Mouse (Mus musculus) lung, postnatal 36 days (tissue): ENCODE data around the gene Lrmda.

Experiments
- DNase-seq: peaks from one replicate; pipeline ENCODE4 v3.0.0; 2022; ENCODE audit warnings: mixed read lengths

Lrmda gene

DNA sequence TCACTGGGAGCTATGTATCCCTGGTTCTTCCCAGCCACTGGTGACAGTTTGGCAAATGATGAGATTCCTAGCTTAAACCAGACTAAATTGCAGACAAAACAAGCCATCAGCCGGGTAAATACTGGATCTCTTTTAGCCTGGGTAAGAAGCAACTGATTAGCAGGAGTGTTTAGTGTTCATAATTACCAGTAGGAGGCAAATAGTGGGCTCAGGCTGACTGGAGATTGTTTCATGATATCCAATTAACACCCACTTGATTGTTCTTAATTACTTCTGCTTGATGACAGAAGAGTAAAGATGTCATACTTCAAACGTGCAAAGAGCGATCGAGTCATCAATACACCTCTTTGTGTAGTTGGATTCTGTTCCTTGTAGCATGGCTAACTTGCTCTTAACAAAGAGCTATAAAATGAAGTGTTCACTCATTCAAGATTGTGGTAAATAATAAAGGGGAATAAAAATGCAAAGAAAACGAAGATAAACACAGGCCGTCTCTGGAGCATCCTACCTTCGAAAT is 405.6 kb downstream of the Lrmda start:
- no peak for DNase-seq

DNA sequence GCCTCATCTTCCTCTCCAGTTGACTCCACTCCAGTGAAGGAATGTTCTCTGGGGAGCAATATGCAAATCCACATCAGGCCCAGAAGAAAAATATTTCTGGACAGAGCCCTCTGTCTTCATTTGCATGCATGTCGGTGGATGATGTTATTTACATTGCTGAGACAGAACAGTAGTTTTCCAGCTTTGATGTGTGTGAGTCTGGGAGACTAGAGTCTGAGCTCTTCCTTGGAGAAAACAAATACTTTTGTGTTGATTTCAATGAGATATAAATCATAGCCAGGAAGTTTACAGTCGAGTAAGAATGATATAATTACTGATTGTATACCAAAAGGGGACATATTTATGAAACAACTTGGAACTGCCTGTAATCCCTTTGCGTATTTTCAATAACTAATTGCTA is 415.9 kb downstream of the Lrmda start:
- no peak for DNase-seq

DNA sequence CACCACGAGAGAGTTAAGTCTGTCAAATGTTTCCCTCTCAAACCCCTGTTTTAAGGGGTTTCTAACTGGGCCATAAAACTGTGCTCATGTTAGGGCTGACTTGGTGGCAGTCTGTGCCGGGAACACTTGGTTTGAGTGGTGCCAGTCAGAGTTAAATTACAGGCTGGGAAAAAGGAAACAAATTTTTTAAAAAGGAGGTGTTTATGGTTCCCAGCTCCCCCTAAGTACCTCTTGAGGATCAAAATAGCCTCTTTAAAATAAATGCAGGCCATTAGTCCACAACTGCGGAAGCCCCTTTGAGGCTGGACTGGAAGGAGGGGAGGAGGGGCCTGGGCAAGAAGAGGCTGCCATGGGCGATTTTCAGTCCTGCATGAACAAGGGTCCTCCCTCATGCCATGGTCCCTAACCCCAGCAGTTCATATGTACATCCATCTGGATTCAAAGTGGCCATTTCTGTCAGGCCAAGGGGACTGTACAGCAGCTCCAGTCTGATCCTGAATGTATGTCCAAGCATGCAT is 416.4 kb downstream of the Lrmda start:
- DNase-seq, result no peak

DNA sequence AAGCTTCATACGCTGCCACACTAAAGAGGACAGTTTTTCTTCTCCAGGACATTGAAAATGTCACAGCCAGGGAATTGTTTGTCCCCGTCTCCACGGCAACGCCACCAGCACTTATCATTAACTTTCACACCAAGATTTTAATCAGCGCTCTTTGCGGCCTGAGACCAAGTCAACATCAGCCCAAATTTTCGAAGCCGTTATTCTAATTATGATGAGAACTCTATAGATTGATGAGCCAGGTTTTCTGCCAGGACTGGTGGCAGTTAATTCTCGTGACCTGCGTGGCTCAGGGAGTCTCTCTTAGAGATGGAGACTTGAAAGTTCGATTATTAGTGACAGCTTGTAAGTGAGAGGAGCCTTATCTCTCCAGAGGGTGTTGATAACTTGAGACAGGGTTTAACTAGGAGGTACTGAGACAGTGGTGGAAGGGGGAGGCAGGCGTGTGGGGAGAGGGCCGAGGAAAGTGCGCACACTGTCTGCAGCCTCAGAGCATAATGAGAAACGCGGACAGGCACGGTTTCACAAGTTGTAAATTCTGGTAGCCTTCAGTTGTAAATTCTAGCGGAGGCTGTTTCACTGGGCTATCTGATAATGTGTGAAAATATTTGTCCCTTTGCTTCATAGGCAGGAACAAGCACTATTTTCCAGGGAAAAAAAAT is 421.0 kb downstream of the Lrmda start:
- peak; percentile 17 for DNase-seq

DNA sequence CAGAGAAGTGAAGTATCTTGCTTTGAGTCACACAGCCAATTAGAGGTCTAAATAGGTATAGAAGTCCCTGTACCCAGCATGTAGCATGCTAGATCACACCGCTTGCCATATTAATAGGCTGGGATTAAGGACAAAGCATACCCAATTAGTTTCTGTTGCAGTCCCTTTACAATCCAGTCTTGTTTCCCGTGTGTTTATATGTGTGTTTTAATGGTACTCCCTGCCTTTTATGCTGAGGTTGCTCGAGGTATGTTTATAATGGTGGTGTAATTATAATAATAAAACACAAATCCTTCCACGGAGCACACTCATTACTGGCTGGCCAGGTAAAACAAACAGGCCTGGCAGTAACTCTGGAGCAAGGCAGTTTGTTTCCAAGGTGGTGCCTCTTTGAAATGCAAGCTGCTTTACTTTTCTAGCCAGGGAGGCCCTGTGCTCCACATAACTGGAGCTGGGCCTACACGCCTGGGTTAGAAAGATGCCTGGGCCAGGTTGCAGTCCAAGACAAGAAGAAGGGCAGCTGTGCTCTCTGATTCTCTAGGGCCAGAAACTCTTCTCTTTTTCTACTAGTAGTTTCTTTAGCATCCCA is 422.4 kb downstream of the Lrmda start:
- no peak for DNase-seq

DNA sequence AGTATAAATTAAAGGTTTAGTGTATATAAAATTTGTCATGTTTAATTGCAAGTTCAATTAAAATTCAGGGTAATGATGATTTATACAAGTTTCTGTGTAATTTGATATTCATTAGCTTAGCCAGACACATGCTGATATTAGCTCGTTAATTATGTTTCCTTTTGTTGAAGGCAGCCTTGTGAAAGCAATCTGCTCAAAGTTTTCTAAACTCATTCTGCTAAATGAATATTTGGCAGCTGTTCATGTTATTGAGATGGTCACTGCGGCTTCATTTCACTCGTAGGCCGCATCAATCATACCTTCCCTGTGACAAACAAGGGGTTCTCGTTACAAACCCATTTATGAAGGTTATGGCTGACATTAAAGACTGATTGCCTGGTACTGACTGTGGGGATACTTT is 423.2 kb downstream of the Lrmda start:
- DNase-seq, result no peak

DNA sequence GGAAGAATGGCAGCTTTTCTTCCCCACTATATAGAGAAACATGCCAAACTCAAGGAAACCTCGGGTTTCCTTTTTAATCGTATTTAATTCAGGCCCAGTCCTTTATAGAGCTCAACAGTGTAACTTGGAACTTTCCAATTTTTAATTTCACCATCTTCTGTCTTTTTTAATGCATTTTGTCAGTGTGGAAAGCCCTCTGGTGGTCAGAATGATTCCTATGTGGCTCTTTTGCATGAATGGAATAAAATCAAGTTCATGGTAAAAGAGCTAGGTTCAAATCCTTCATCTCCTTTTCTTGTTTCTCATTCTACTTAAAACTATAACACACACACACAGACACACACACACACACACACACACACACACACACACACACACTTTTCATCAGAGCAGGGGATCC is 425.0 kb downstream of the Lrmda start:
- DNase-seq, result peak; percentile 27

DNA sequence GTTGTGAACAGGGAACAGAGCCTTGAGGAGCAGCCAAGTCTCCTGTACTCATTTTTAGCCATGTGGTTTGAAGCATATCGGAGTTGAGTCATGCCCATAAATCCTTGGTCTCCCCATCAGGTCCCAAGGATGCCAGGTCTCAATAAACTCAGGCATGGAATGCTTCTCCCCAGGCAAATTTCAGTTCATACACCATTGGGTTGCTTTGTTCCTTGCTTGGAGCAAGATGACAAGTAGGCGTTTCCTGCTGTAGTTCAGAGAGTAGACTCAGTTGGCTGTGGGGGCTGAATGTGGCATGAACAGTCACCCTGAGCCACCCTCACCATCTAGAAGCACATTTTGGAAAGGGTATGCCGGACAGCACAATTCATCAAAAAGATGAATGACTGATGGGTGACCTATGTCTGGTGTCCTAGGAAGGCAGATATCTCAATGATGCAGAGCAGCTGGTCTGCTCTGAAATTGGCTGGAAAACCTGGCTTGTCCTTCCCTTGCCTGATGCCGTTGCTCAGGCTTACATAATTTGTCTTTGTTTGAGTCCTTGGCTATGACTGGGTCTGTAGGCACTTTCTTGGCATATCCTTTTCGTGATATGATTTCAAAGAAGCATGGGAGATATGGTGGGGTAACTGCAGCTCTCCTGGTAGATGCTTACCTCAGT is 425.8 kb downstream of the Lrmda start:
- peak; percentile 54 for DNase-seq

DNA sequence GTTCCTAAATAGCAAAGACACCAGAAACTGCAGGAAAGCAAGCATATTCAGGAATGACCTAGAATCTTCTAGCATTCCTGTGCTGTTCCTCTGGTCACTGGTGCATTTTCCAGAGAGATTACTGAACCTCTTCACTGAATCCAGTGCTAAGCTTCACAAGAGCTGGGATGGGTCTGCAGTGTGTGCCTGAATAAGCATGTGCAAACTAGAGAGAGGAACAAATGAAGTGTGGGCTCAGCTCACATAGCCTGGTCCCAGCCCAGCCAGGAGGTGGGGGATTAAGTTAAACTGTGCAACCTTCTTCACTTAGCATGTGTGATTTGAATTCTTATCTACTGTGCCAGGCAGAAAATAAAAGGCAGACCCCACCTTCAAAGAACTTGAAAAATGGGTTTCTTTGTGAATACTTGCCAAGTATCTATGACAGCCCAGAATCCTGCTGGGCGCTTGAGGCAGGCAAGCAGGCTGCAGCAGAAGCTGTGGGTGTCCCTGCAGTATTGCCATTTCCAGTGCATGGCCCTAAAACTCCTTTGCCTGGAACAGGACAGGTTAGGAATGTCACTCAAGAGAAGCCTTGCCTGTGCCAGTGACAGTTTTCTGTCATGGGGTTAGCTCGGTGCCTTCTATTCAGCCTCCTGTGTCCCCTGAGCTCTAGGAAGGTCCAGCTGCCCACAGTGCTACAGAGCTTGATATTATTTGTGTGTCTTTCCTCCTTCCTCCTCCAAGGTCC is 426.5 kb downstream of the Lrmda start:
- DNase-seq, result no peak

DNA sequence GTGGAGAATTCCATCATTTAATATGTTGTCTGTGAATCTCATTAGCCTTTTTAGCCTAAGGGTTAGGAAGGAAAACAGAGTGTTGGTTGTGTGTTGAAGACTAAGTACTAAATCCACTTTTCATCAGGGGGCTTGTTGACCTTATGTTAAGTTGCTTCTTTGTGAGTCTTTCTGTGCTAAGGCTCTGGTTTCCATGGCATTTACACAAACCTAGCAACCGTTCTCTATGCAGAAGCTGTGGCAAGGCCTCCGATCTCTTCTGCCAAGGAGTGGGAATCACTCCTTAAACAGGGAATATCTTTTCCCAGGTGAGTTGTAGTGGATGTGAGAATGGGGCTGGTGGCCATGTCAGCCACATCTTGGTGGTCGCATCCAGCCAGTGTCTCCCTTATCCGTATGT is 432.1 kb downstream of the Lrmda start:
- no peak for DNase-seq

DNA sequence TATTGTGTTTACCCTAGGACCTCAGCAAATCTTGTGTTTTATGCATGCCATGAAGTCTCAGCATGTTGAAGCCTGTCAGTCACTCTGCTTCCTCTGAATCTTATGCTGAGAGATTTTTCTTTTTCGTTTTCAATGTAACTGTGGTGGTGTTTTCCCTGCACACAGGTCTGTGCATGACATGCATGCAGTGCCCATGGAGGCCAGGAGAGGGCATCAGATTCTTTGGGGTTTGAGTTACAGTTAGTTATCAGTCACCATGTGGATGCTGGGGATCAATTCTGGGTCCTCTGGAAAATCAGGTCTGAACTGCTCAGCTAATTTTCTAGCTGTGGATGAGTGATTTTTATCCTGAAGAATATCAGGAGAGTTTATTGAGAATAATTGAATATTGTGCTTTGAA is 444.8 kb downstream of the Lrmda start:
- DNase-seq, result no peak

DNA sequence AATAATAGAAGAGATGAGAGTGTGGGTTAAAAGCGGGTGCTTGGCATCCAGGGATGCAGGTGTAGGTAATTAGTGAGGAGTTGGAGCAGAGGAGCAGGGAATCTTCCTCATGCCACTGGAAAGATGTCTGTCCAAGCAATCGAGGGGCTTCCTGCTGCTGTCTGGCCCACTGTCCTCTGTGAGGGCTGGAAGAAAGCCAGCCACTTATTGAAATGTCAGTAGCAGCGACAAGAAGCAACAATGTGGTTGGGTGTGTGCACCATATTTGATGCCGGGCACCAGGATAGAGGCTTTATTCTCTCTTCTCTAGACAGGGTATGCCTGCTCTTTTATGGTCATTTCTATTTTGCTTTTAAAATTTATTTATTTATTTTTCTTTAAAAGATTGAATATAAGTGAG is 451.5 kb downstream of the Lrmda start:
- DNase-seq, result no peak

DNA sequence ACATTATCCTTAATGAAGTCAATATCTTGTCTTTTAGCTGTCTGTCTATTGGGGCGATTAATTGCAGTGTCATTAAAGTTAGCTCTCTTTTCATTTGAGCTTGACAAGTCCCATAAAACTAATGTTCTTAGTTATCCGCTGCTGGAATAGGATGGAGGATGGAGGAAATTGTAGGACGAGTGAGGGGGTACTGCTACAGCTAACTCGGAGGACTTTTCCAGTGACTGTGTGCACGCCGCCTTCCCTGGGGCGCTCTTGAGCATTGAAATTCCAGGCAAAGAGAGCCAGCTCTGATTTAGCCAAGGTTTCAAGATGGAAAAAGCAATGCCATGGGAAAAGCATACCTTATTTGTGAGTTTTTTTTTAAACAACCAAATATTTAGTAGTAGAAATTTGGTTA is 453.9 kb downstream of the Lrmda start:
- no peak for DNase-seq

DNA sequence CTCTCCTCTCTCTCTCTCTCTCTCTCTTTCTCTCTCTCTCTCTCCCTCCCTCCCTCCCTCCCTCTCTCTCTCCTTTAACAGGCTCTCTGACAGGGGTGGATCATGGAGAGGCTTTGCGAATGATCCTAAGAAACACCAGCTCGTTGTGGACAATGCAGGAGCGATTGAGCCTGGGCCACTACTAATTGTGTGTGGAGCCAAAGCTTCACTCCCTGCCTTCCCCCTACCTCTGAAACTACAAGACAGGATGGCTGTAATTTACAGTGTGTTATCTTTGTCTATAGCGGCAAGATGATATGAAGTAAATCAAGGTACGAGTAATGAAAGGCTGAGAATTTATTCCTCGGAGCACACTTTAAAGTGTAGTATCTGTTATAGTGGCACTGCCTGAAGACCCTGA is 454.5 kb downstream of the Lrmda start:
- DNase-seq, result no peak

DNA sequence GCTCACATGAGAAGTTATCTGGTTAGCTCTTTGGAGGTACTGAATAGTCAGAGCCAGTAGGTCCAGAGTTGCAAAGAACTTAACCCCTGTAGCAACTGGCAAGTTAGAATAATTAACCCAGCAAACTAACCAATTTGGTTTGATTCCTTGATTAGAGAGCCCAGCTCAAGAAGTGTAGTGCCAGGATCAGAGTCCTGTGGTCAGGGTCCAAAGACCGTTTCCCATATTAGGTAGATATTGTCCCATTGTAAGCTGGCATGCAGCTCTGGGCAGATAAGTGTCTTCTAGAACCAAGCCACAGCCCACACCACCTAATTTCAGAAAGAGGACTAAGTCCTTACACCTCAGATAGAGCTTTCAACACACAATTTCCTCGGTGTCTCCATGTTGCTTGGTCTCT is 473.8 kb downstream of the Lrmda start:
- no peak for DNase-seq

DNA sequence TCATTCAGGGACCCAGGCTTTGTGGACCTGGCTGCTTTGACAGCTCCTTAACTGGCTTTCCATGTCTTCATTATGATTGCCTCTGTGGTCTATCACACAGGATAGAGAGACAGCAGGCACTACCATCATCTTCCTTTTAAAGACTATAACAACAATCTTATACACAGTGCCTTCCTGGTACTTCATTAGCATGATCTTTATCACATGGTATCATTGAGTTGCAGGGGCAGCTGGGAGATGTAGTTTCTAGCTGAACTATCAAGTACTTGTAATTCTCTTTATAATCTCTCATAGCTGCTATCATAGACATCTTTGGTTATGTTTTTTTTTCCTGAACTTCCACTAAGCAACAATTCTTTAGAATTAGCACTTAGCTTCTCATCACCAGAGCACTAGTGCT is 474.8 kb downstream of the Lrmda start:
- DNase-seq, result no peak

DNA sequence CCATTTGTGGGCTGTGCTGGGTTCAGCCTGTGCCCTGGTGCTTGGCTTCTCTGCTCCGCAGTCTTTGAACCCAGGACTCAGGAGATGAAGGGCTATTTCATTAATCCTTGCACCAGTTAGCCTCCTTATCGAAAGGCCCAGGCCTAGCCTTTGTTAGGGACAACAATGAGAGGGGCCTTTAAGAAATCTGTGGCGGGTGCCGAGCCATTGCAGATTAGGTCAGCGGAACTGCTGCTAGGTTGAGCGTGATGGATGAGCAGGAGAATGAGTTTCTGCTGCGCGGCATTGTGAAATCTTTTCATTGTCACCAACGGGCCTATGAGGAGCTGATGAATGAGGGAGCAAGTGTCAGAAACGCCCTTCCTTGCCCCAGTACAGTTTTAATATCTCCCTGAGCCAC is 475.4 kb downstream of the Lrmda start:
- no peak for DNase-seq

DNA sequence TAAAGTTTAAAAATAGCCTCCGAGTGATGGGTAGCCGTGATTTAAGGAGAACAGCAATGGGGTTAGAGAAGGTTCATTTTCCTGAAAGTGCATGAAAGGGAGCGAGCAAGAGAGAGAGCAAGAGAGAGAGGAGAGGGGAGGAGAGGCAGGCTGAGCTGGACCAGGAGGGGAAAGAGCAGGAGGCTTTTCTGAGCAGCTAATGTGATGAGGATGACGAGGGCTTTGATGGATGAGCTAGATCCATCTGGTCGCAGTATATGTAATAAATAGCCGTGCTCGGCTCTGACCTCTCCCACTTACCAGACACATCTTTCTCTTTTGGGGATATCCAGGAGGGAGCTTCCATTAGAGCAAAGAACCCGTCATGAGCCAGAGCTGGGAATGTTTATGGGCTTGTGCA is 475.8 kb downstream of the Lrmda start:
- no peak for DNase-seq

DNA sequence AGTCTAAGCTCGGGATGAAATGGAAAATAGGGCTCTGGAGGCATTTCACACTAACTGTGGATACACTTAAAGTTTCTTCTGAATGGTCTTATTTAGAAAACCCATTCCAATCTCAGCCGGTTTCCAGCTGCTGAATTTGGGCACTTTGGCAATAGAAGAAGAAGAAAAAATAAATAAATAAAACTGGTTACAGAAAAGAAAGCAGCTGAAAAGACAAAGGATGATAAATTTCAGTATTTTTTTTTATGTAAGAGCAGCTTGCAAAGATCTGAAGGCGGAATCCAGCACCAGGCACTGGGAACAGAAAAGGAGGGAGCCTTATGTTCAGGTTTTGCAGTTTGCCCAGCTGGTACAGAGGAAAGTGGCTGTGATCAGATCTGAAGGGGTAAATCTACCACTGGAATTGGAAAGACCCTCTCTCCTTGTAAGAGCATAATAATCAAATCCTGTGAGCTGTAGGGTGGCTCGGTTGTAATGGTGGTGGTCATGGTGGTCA is 478.2 kb downstream of the Lrmda start:
- no peak for DNase-seq

DNA sequence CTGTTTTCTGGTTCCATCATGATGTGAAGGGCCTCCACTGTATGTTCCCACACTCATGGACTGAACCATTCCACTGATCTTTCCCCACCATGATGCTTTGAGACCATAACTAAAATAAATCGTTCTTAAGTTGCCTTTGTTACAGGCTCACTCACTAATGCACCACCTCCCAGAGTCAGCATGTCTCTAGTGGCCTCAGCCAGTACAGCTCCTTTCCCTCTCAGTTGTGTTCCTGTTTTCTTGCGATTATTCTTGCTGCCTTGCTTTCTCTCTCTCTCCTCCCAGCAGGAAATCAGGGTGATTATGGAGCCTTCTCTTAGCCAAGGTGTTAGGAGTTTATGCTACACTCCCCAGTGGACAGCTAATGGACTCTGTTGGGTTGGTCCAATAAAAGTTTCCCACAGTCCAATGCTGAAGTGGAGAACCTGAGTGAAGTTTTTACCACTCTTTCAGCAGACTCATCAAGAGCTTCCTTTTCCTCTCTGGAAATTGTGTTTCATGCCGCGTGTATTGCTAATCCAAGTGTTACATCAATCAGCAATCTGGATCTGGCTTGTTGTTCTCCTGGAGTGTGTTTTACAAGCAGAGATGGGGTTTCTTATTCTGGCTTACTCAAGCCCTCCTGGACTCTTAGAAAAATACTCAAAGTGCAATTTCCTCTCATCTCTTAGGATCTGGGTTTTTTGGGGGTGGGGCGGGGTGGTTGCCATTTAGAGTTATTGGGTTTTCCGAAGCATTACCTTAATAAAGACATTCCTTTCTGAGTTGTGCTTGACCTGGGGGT is 490.4 kb downstream of the Lrmda start:
- no peak for DNase-seq

DNA sequence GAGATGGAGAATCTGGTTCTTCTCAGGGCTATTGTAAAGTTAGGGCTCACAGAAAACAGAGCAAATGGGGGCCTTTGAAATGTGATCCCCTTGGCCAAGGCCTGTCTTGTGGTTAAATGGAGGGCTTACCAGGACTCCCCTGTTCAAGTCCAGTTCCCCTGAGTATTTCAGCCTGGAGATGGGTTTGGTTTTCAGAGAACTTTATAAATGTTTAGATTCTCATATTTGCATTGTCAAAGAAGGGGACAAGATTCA is 490.9 kb downstream of the Lrmda start:
- DNase-seq, result no peak

DNA sequence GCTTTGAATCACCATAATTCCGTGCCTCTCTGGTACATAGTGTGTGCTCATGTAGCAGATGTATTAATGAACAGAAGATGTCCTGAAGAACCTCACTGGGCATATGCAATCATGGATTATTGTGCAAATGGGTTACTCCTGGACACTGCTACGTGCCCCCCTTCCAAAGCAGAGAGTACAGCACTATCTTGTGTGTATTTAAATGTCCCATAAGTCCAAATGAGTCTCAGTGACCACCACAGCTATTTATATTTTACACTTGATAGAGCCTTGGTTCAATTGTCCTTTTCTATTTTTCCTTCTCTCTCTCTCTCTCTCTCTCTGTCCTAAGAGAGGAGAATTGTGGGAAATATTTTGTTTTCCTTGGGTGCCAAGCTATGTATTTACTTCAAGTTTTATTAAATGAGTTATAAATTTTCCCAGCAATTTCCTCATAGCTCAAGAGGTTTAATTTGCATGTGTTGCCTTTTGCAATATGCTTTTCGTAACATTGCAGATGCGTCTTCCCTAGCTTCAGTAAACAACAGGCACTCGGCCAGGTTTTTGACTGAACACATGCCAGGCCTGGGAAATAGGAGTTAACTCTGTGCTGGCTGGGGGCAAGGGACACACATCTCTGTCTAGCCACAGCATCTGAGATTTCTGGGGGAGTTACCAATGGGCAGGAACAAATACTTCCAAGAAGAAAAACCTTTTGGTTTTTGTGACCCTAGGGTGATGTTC is 495.0 kb downstream of the Lrmda start:
- peak; percentile 31 for DNase-seq
